In the genomic region with DNA sequence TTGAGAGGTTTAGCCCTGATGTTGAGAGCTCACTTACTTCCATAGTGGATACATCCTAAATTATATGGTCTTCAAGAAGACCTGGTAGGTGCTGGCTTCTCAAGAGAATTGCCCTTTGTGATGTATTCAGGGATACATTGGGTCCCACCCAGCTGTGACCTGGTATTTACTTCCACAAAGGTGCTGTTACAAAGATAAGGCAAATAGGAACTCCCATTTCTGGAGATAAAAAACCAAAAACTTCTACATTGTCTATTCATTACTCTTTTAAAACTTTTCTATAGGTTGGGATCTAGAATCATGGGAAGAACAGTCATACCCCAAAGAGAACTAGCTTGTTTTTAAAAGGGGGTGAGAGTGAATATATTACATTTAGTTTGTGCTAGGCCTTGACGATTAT, we compare ENCODE assay signal across 31 mouse cellular contexts. TPM values are rescaled to one million over a fixed set of nuclear protein-coding genes. Genes with fewer than 3 reads are reported as not detected.
DNase-seq lines count a peak whose midpoint lies in the region; ATAC-seq and TF ChIP-seq lines count a peak whose summit lies in the region.
"Had no signal": no experiment of that assay in that cellular context is flagged by ENCODE, and none has a peak within 500 bp of the region (broad histone marks: within the 10 kb centered on the region; RNA-seq: fewer than 3 reads in every experiment).

No protein-coding gene starts in this region.

- no peaks in the 10 kb centered on the region for H3K4me1 ChIP-seq in G1E (ENCODE audit: insufficient read depth, low read depth, low read length)
- H3K4me1 ChIP-seq in bone marrow macrophage, adult 2 months (ENCODE audit: control insufficient read depth, insufficient read depth, low read length): peaks cover 14% of the 10 kb centered on the region
- H3K4me1 ChIP-seq in forebrain, embryonic 13.5 days: no peaks in the 10 kb centered on the region
- H3K4me1 ChIP-seq: embryonic facial prominence, embryonic 13.5 days; embryonic facial prominence, embryonic 15.5 days; forebrain, embryonic 10.5 days; forebrain, embryonic 12.5 days; forebrain, embryonic 15.5 days had no signal

- intact Hi-C loops in left cerebral cortex, postnatal 4 days (cut with DNase I): no loop called here

- whole genome bisulfite sequencing in forebrain, embryonic 13.5 days: 100% methylated on average over 1 of the region's 1 CpGs

- H3K4me2 ChIP-seq in forebrain, embryonic 13.5 days: no peak overlapping the region
- H3K4me2 ChIP-seq: embryonic facial prominence, embryonic 13.5 days; embryonic facial prominence, embryonic 15.5 days; forebrain, embryonic 12.5 days; forebrain, embryonic 15.5 days had no signal

- H3K27ac ChIP-seq in bone marrow macrophage, adult 2 months (ENCODE audit: insufficient read depth, low read depth, low read length): peak overlapping the region; percentile 92
- H3K27ac ChIP-seq in forebrain, embryonic 13.5 days: no peak overlapping the region
- H3K27ac ChIP-seq: embryonic facial prominence, embryonic 13.5 days; embryonic facial prominence, embryonic 15.5 days; forebrain, embryonic 10.5 days; forebrain, embryonic 12.5 days; forebrain, embryonic 15.5 days had no signal

- H3K4me3 ChIP-seq in G1E (ENCODE audit: low read depth, low read length): no peak overlapping the region
- no peak overlapping the region for H3K4me3 ChIP-seq in bone marrow macrophage, adult 2 months (ENCODE audit: insufficient read depth, low read length)
- no peak overlapping the region for H3K4me3 ChIP-seq in forebrain, embryonic 13.5 days
- H3K4me3 ChIP-seq: embryonic facial prominence, embryonic 13.5 days; embryonic facial prominence, embryonic 15.5 days; erythroblast, embryonic 14.5 days; forebrain, embryonic 10.5 days; forebrain, embryonic 12.5 days; forebrain, embryonic 15.5 days had no signal

- 0 out of 2 replicates have a peak, but pooled peaks have one; percentile 11 for ATAC-seq in G1E (ENCODE audit: extremely low read depth, insufficient number of reproducible peaks, low FRiP score, poor library complexity, severe bottlenecking)
- no peak for ATAC-seq in forebrain, embryonic 13.5 days
- ATAC-seq: activated CD4-positive, CD25-positive, alpha-beta regulatory T cell, adult 4 months; CD4-positive, CD25-positive, alpha-beta regulatory T cell, adult 4 months; forebrain, embryonic 15.5 days; forebrain, postnatal 0 days; Patski had no signal

- no peak for TF ChIP-seq CTCF in G1E (IDR thresholded peaks at IDR 0.05; ENCODE audit: low read depth, low read length)
- no peak for TF ChIP-seq CTCF in bone marrow macrophage, adult 2 months (IDR thresholded peaks at IDR 0.05; ENCODE audit: low read depth, low read length)

- H3K9me3 ChIP-seq in G1E (replicated peaks): no peaks in the 10 kb centered on the region
- no peaks in the 10 kb centered on the region for H3K9me3 ChIP-seq in forebrain, embryonic 13.5 days (replicated peaks)
- H3K9me3 ChIP-seq: embryonic facial prominence, embryonic 13.5 days; embryonic facial prominence, embryonic 15.5 days; forebrain, embryonic 10.5 days; forebrain, embryonic 12.5 days; forebrain, embryonic 15.5 days had no signal

- TF ChIP-seq POLR2A in bone marrow macrophage, adult 2 months (IDR thresholded peaks at IDR 0.05; ENCODE audit: borderline replicate concordance, low read depth, low read length): no peak

- DNase-seq in 416B (ENCODE audit: low read depth) (peak; percentile 65), G1E (ENCODE audit: low spot score) (no peak)
- peak; percentile 0 for DNase-seq in splenic B cell, adult 2 months (ENCODE audit: low read depth, low spot score)
- no peak for DNase-seq in layer of hippocampus, postnatal 10 days (ENCODE audit: low spot score in 2 of 2)
- no peak for DNase-seq in left cerebral cortex, postnatal 4 days
- DNase-seq: adrenal gland, adult 8-10 months; adrenal gland, postnatal 14 days; adrenal gland, postnatal 36 days; cerebellum, adult 11 months; cerebellum, adult 18-20 months; cerebellum, adult 8-10 months; cerebellum, adult 9-11 months; cerebellum, postnatal 14 days; cerebellum, postnatal 36 days; embryo, embryonic 11 days; forebrain, postnatal 0 days had no signal

- H3K27me3 ChIP-seq in G1E (ENCODE audit: insufficient read depth, low read length): no peaks in the 10 kb centered on the region
- H3K27me3 ChIP-seq in splenic B cell, adult 2 months (ENCODE audit: control insufficient read depth, insufficient read depth, low read length, poor library complexity, severe bottlenecking): no peaks in the 10 kb centered on the region
- no peaks in the 10 kb centered on the region for H3K27me3 ChIP-seq in forebrain, embryonic 13.5 days
- H3K27me3 ChIP-seq: CH12.LX; embryonic facial prominence, embryonic 13.5 days; embryonic facial prominence, embryonic 15.5 days; forebrain, embryonic 12.5 days; forebrain, embryonic 15.5 days had no signal

- H3K9ac ChIP-seq in forebrain, embryonic 13.5 days: no peak overlapping the region
- H3K9ac ChIP-seq: embryonic facial prominence, embryonic 13.5 days; embryonic facial prominence, embryonic 15.5 days; forebrain, embryonic 12.5 days; forebrain, embryonic 15.5 days; forebrain, postnatal 0 days had no signal

- no peaks in the 10 kb centered on the region for H3K36me3 ChIP-seq in G1E (replicated peaks)
- no peaks in the 10 kb centered on the region for H3K36me3 ChIP-seq in splenic B cell, adult 2 months (ENCODE audit: control insufficient read depth, insufficient read depth, low read length, poor library complexity, severe bottlenecking)
- no peaks in the 10 kb centered on the region for H3K36me3 ChIP-seq in forebrain, embryonic 13.5 days (ENCODE audit: poor library complexity, severe bottlenecking)
- H3K36me3 ChIP-seq: embryonic facial prominence, embryonic 13.5 days; embryonic facial prominence, embryonic 15.5 days; forebrain, embryonic 10.5 days; forebrain, embryonic 12.5 days; forebrain, embryonic 15.5 days had no signal

RNA-seq across cellular contexts. Expression of a gene that starts 54.2 kb away (rescaled TPM):
- total RNA-seq in G1E (2014; fragmentation: Nextera tagmentation) (not detected in 2 replicates), G1E (2017) (0.27 TPM in 1 of 2 replicates, not detected in the other)
- not detected in 2 replicates for polyA plus RNA-seq in G1E (2012)
- polyA plus RNA-seq in bone marrow macrophage, adult 2 months (2012; ENCODE audit: insufficient read depth, insufficient read length, missing spikeins): 0.54 TPM in 1 of 2 replicates, not detected in the other
- total RNA-seq in layer of hippocampus, postnatal 10 days (2021): not detected
- polyA plus RNA-seq in forebrain, embryonic 13.5 days (2015; fragmentation: Nextera tagmentation; extraction: Ambion mirVana): not detected in 2 replicates
- not detected for total RNA-seq in left cerebral cortex, postnatal 4 days (2021)
- total RNA-seq: adrenal gland, postnatal 36 days; CH12.LX; common myeloid progenitor, adult 5-6 weeks; forebrain, postnatal 0 days had no signal
- polyA plus RNA-seq: activated CD4-positive, CD25-positive, alpha-beta regulatory T cell, adult 4 months; brain, embryonic 14.5 days; CD4-positive, CD25-positive, alpha-beta regulatory T cell, adult 4 months; embryonic facial prominence, embryonic 11.5 days; embryonic facial prominence, embryonic 13.5 days; embryonic facial prominence, embryonic 15.5 days; erythroblast, embryonic 14.5 days; forebrain, embryonic 10.5 days; forebrain, embryonic 12.5 days; forebrain, embryonic 15.5 days; forebrain, postnatal 0 days; Patski had no signal

Comparison
In these comparisons a context has a peak if more than half of its experiments do, and no peak if none do; other contexts are left out.
1. DNase-seq: peak in 416B (single experiment) and splenic B cell, adult 2 months (single experiment); none in G1E (single experiment), layer of hippocampus, postnatal 10 days (0 of 2) and left cerebral cortex, postnatal 4 days (single experiment).